Mouse (Mus musculus): ENCODE results near the gene Nuak1.

DNA sequence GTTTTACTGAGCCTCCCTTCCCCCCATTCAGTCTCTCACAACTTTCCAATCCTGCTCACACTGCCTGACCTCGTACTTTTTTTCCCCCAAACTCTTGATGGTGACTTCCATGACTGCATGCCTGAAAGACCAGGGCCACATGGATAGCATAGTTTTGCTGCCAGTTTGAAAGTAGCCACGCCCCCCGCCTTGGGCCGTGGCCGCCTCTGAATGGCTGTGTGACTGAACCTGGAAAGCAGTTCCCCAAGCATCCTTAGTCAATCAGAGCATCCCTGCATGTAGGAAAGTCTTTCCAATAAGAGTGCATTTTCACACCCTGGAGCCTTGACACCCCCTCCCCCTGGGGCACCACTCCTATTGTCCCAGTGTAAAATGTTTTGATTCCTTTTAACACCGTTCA lies 116.4 kb downstream of the Nuak1 start:
- TF ChIP-seq MYC (IDR thresholded peaks at IDR 0.05; ENCODE audit: low read depth, low read length): no peak
- TF ChIP-seq CTCF (conservative IDR thresholded peaks at IDR 0.05 in 1 of 2, IDR thresholded peaks at IDR 0.05 in 1 of 2; ENCODE audit: low read depth in 2 of 2, low read length in 2 of 2): no peak
- TF ChIP-seq USF2 (conservative IDR thresholded peaks at IDR 0.05; ENCODE audit: low read depth, low read length): no peak
- TF ChIP-seq POLR2A (IDR thresholded peaks at IDR 0.05; ENCODE audit: low read depth, low read length): no peak
- TF ChIP-seq ETS1 (conservative IDR thresholded peaks at IDR 0.05; ENCODE audit: low read depth, low read length): no peak
- TF ChIP-seq HCFC1 (IDR thresholded peaks at IDR 0.05; ENCODE audit: low read depth, low read length): no peak
- TF ChIP-seq PAX5 (IDR thresholded peaks at IDR 0.05; ENCODE audit: low read length): no peak
- no peak for TF ChIP-seq MXI1 (IDR thresholded peaks at IDR 0.05; ENCODE audit: low read depth, low read length)
- no peak for TF ChIP-seq MAFK (IDR thresholded peaks at IDR 0.05; ENCODE audit: insufficient replicate concordance, low read length)
- no peak for TF ChIP-seq MAX (IDR thresholded peaks at IDR 0.05; ENCODE audit: low read length)
- TF ChIP-seq SMC3 (IDR thresholded peaks at IDR 0.05; ENCODE audit: low read depth, low read length): no peak

Measured in CH12.LX (cell line).